Mouse (Mus musculus) G1E (cell line): ENCODE data around the gene Asl. TPM values are rescaled to one million over a fixed set of nuclear protein-coding genes. Genes with fewer than 3 reads are reported as not detected.

Experiments used
- ATAC-seq: 2 replicates; pipeline ENCODE4 v1.8.0; 2016; ENCODE audit warnings: mild to moderate bottlenecking; ENCODE audit not compliant: insufficient number of reproducible peaks, poor library complexity, low FRiP score, severe bottlenecking; ENCODE audit errors: extremely low read depth
- DNase-seq: peaks from one replicate; pipeline ENCODE4 v3.0.0; 2012; ENCODE audit warnings: low spot score
- H3K27me3 ChIP-seq: 2 replicates; pipeline ENCODE4 v1.6.1; 2012; ENCODE audit warnings: mild to moderate bottlenecking, low read length, inconsistent platforms; ENCODE audit not compliant: insufficient read depth
- H3K36me3 ChIP-seq: replicated peaks from 2 replicates; pipeline ENCODE3; 2012; ENCODE audit warnings: mild to moderate bottlenecking, inconsistent platforms
- H3K4me1 ChIP-seq: 2 replicates; pipeline ENCODE4 v1.6.1; 2012; ENCODE audit warnings: low read depth, low read length, inconsistent platforms, mixed read lengths; ENCODE audit not compliant: insufficient read depth
- H3K4me3 ChIP-seq: 2 replicates; pipeline ENCODE4 v1.5.1; 2012; ENCODE audit warnings: low read depth, mild to moderate bottlenecking, inconsistent platforms, low read length, moderate library complexity, mixed read lengths
- H3K9me3 ChIP-seq: replicated peaks from 2 replicates; pipeline ENCODE4 v1.6.1; 2012; ENCODE audit warnings: inconsistent platforms
- CTCF ChIP-seq: IDR thresholded peaks from 2 replicates; pipeline ENCODE4 v1.5.1; 2012; ENCODE audit warnings: low read depth, low read length, inconsistent platforms, mixed read lengths
- GATA1 ChIP-seq: IDR thresholded peaks from 2 replicates; pipeline ENCODE4 v1.6.1; 2012; ENCODE audit warnings: borderline replicate concordance, low read length, inconsistent platforms, mixed read lengths
- GATA2 ChIP-seq: IDR thresholded peaks from 2 replicates; pipeline ENCODE4 v1.6.1; 2012; ENCODE audit warnings: low read depth, low read length, inconsistent platforms, borderline replicate concordance
- POLR2AphosphoS5 ChIP-seq: IDR thresholded peaks from 2 replicates; pipeline ENCODE4 v1.6.1; 2012; ENCODE audit warnings: low read depth, low read length, inconsistent platforms; ENCODE audit not compliant: insufficient replicate concordance
- TAL1 ChIP-seq: conservative IDR thresholded peaks from 2 replicates; pipeline ENCODE4 v1.6.1; 2012; ENCODE audit warnings: low read depth, low read length, inconsistent platforms, mixed read lengths
- polyA plus RNA-seq: library from polyadenylated mRNA; stranded (reverse); fragments of >175 nt; gene quantifications from 2 replicates; pipeline ENCODE4 v1.2.3, GENCODE M21; 2012
- total RNA-seq, 2 experiments: library from RNA; stranded (forward) in 1 of 2; stranded (reverse) in 1 of 2; fragments of 200-1000 nt in 1 of 2; fragments of >200 nt in 1 of 2; fragmentation: Nextera tagmentation in 1 of 2; gene quantifications; 2 replicates each; pipeline ENCODE4 v1.2.3; 2014 to 2017

Asl gene
- total and polyA plus RNA-seq, 3 experiments: 23.9 to 48.6 (median 29.4) TPM

- ATAC-seq (peak; percentile 82), DNase-seq (peak; percentile 71)
- peak within 1 kb of the TSS; percentile 81 for H3K4me3 ChIP-seq
- TF ChIP-seq GATA1 (no peak), CTCF (no peak), POLR2AphosphoS5 (no peak), GATA2 (no peak), TAL1 (no peak)
- H3K27me3 ChIP-seq: no peaks in the 10 kb centered on the region
- peaks cover 54% of the 10 kb centered on the region for H3K4me1 ChIP-seq
- H3K9me3 ChIP-seq: peaks cover 5% of the 10 kb centered on the region
- H3K36me3 ChIP-seq: peaks cover 41% of the 10 kb centered on the region
These were observed 26.5 kb downstream of the Asl start, which contains the start of gene Gusb for GRCm38 (mm10) chr5:130002301-130003146. TSS of gene Gusb (minus strand) at chr5:130003049.

GRCm38 (mm10) chr5:130001356-130001987 lies 27.6 kb downstream of the Asl start:
- peak overlapping the region; percentile 81 for H3K4me3 ChIP-seq
- peaks cover 51% of the 10 kb centered on the region for H3K36me3 ChIP-seq
- H3K27me3 ChIP-seq: no peaks in the 10 kb centered on the region
- DNase-seq: peak; percentile 54
- TF ChIP-seq CTCF: no peak
- no peak for TF ChIP-seq GATA1
- no peak for TF ChIP-seq POLR2AphosphoS5
- no peak for TF ChIP-seq GATA2
- no peak for TF ChIP-seq TAL1
- H3K4me1 ChIP-seq: peaks cover 56% of the 10 kb centered on the region
- H3K9me3 ChIP-seq: peaks cover 5% of the 10 kb centered on the region
- peak; percentile 22; the same call in 1 of the 2 replicates for ATAC-seq

GRCm38 (mm10) chr5:130000735-130001134 lies 28.3 kb downstream of the Asl start:
- no peak for DNase-seq
- no peaks in the 10 kb centered on the region for H3K27me3 ChIP-seq
- peak; percentile 12; the same call in 1 of the 2 replicates for ATAC-seq
- peaks cover 56% of the 10 kb centered on the region for H3K4me1 ChIP-seq
- TF ChIP-seq TAL1 (no peak), GATA1 (no peak), POLR2AphosphoS5 (no peak), GATA2 (no peak), CTCF (no peak)
- H3K4me3 ChIP-seq: peak overlapping the region; percentile 81; the same call in 1 of the 2 replicates
- peaks cover 5% of the 10 kb centered on the region for H3K9me3 ChIP-seq
- H3K36me3 ChIP-seq: peaks cover 59% of the 10 kb centered on the region

- Histone ChIP-seq H3K4me3 (no peak overlapping the region), H3K27me3 (no peaks in the 10 kb centered on the region), H3K4me1 (peaks cover 69% of the 10 kb centered on the region), H3K36me3 (peaks cover 73% of the 10 kb centered on the region), H3K9me3 (no peaks in the 10 kb centered on the region)
- ATAC-seq (no peak), DNase-seq (peak; percentile 65)
- TF ChIP-seq TAL1: no peak
- TF ChIP-seq CTCF: peak; percentile 74
- TF ChIP-seq POLR2AphosphoS5: no peak
- no peak for TF ChIP-seq GATA1
- no peak for TF ChIP-seq GATA2
These were observed 29.9 kb downstream of the Asl start for GRCm38 (mm10) chr5:129999097-129999496.

- Histone ChIP-seq H3K4me1 (peaks cover 74% of the 10 kb centered on the region), H3K27me3 (no peaks in the 10 kb centered on the region), H3K4me3 (peak overlapping the region; percentile 35; the same call in 1 of the 2 replicates), H3K9me3 (no peaks in the 10 kb centered on the region), H3K36me3 (peaks cover 87% of the 10 kb centered on the region)
- TF ChIP-seq GATA2: no peak
- no peak for TF ChIP-seq GATA1
- TF ChIP-seq CTCF: no peak
- no peak for TF ChIP-seq TAL1
- no peak for TF ChIP-seq POLR2AphosphoS5
- DNase-seq (no peak), ATAC-seq (no peak)
These were observed 31.3 kb downstream of the Asl start for GRCm38 (mm10) chr5:129997700-129998099.

- H3K36me3 ChIP-seq: peaks cover 93% of the 10 kb centered on the region
- no peak overlapping the region for H3K4me3 ChIP-seq
- no peak for ATAC-seq
- no peaks in the 10 kb centered on the region for H3K9me3 ChIP-seq
- no peaks in the 10 kb centered on the region for H3K27me3 ChIP-seq
- H3K4me1 ChIP-seq: peaks cover 76% of the 10 kb centered on the region
- no peak for DNase-seq
- TF ChIP-seq POLR2AphosphoS5: no peak
- no peak for TF ChIP-seq TAL1
- TF ChIP-seq GATA1: no peak
- no peak for TF ChIP-seq GATA2
- TF ChIP-seq CTCF: no peak
These were observed 34.1 kb downstream of the Asl start for GRCm38 (mm10) chr5:129994989-129995388.
